In the genomic region with DNA sequence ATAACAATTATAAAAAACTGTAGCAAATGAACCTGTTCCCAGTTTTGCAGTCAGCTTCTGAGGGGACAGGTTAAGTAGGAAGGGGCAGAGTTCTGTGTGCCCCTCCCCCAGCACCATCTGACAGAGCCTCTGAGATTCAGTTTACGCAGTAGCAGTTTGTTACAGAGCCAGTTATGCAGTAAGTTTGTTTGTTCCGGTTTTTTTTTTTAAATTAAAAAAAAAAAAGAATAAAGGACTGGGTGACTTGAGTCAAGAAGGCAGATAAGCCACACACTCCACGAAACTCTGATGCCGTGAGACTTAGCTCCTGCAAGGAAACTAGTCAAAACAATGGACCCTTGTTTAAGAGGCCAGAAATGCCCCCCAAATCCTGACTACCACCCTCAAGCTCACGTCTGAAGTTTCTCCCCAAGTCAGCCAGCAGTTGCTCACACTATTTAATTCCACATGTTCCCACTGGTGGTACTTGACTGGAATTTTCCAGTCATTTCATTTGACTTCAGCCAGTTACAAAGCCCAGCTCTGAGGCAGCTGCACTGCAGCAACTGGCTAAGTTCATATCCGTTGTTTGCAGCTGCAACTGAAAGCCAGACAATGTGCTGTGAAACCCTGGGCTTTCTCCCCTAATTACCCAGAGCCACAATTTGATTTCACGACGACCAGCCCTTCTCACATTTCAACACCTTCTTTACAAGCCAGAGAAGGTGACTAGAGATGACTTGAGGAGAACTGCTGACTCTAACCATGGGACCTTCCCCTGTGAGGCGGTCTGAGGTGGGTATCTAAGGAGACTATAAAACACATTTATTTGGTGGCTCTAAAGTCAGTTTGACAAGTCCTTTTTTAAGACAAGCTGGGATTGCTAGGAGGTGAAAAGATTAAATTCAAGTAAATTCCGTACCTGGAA, we compare ENCODE assay signal across 8 mouse cellular contexts. TPM values are rescaled to one million over a fixed set of nuclear protein-coding genes. Genes with fewer than 3 reads are reported as not detected.
DNase-seq lines count a peak whose midpoint lies in the region; ATAC-seq lines count a peak whose summit lies in the region.

No protein-coding gene starts in this region.

- DNase-seq in heart, postnatal 14 days: no peak
- peak; percentile 46 for DNase-seq in brain, adult 2 months (ENCODE audit: low read depth, low spot score)
- DNase-seq in fibroblast of lung, adult 2 months (ENCODE audit: low read depth): peak; percentile 64
- DNase-seq in cerebellum, postnatal 4 days (ENCODE audit: low spot score in 2 of 2): no peak
- no peak for DNase-seq in adipocyte (ENCODE audit: low spot score)

- intact Hi-C loops in heart, postnatal 14 days (cut with DNase I): loop anchor here (2.0 kb wide), 1 partner anchor 16 kb away; no protein-coding TSS in a partner anchor

- H3K4me1 ChIP-seq in heart, embryonic 12.5 days (replicated peaks): peaks cover 30% of the 10 kb centered on the region
- peaks cover 75% of the 10 kb centered on the region for H3K4me1 ChIP-seq in limb, embryonic 13.5 days
- H3K4me1 ChIP-seq in liver, embryonic 12.5 days: no peaks in the 10 kb centered on the region

- H3K9ac ChIP-seq in heart, embryonic 12.5 days: no peak overlapping the region
- H3K9ac ChIP-seq in limb, embryonic 13.5 days: no peak overlapping the region
- H3K9ac ChIP-seq in liver, embryonic 12.5 days: no peak overlapping the region

- ATAC-seq in heart, embryonic 12.5 days (ENCODE audit: insufficient number of reproducible peaks, low FRiP score): no peak
- ATAC-seq in limb, embryonic 13.5 days (ENCODE audit: low FRiP score, low read depth): peak; percentile 79
- ATAC-seq in liver, embryonic 12.5 days: no peak

- 0 out of 2 replicates have a peak overlapping the region, but pooled peaks have one; percentile 42 for H3K27ac ChIP-seq in heart, embryonic 12.5 days (ENCODE audit: poor library complexity, severe bottlenecking)
- peak overlapping the region; percentile 85 for H3K27ac ChIP-seq in limb, embryonic 13.5 days
- no peak overlapping the region for H3K27ac ChIP-seq in liver, embryonic 12.5 days

- peaks cover 13% of the 10 kb centered on the region for H3K36me3 ChIP-seq in heart, embryonic 12.5 days
- peaks cover 18% of the 10 kb centered on the region for H3K36me3 ChIP-seq in limb, embryonic 13.5 days
- H3K36me3 ChIP-seq in liver, embryonic 12.5 days: 0 out of 2 replicates have a peak, but pooled peaks cover 4% of the 10 kb centered on the region

- WGBS in heart, embryonic 12.5 days: 17% methylated on average over 10 of the region's 10 CpGs
- WGBS in limb, embryonic 13.5 days: 6% methylated on average over 10 of the region's 10 CpGs
- 29% methylated on average over 10 of the region's 10 CpGs for WGBS in liver, embryonic 12.5 days (ENCODE audit: insufficient replicate concordance)

- H3K4me3 ChIP-seq in heart, embryonic 12.5 days: no peak overlapping the region
- no peak overlapping the region for H3K4me3 ChIP-seq in limb, embryonic 13.5 days
- no peak overlapping the region for H3K4me3 ChIP-seq in liver, embryonic 12.5 days

- no peaks in the 10 kb centered on the region for H3K9me3 ChIP-seq in heart, embryonic 12.5 days (replicated peaks)
- no peaks in the 10 kb centered on the region for H3K9me3 ChIP-seq in limb, embryonic 13.5 days
- H3K9me3 ChIP-seq in liver, embryonic 12.5 days (replicated peaks): no peaks in the 10 kb centered on the region

- H3K27me3 ChIP-seq in heart, embryonic 12.5 days (replicated peaks): no peaks in the 10 kb centered on the region
- no peaks in the 10 kb centered on the region for H3K27me3 ChIP-seq in limb, embryonic 13.5 days
- no peaks in the 10 kb centered on the region for H3K27me3 ChIP-seq in liver, embryonic 12.5 days (replicated peaks)

- H3K4me2 ChIP-seq in heart, embryonic 12.5 days: peak overlapping the region; percentile 14
- H3K4me2 ChIP-seq in limb, embryonic 13.5 days (replicated peaks): peak overlapping the region; percentile 43
- H3K4me2 ChIP-seq in liver, embryonic 12.5 days: no peak overlapping the region

RNA-seq across cellular contexts. Expression of a gene that starts 22.1 kb away (rescaled TPM):
- 13.8 and 15.6 TPM in 2 replicates for polyA plus RNA-seq in heart, embryonic 12.5 days (2016; fragmentation: Nextera tagmentation; extraction: Ambion mirVana)
- 10 to 100 TPM; 26.4 to 28.8 TPM for total RNA-seq in heart, postnatal 14 days (2021)
- 20.0 and 20.2 TPM in 2 replicates for polyA plus RNA-seq in limb, embryonic 13.5 days (2015; fragmentation: Nextera tagmentation; extraction: Ambion mirVana)
- polyA plus RNA-seq in liver, embryonic 12.5 days (2016; fragmentation: Nextera tagmentation; extraction: Ambion mirVana): 2.7 and 3.1 TPM in 2 replicates

Comparison
In these comparisons a context has a peak if more than half of its experiments do, and no peak if none do; other contexts are left out.
1. DNase-seq: peak in brain, adult 2 months (single experiment) and fibroblast of lung, adult 2 months (single experiment); none in heart, postnatal 14 days (0 of 2), cerebellum, postnatal 4 days (0 of 2) and adipocyte (single experiment).